Mouse (Mus musculus): ENCODE data around the gene Adar.

Gene Adar

GRCm38 (mm10) chr3:89730350-89731331 lies 15.8 kb downstream of the Adar start:
- DNase-seq (ENCODE audit: low read depth, low spot score), result peak; percentile 61

GRCm38 (mm10) chr3:89732091-89732490 lies 17.3 kb downstream of the Adar start:
- DNase-seq (ENCODE audit: low read depth, low spot score), result no peak

GRCm38 (mm10) chr3:89738509-89738908 lies 23.7 kb downstream of the Adar start:
- DNase-seq (ENCODE audit: low read depth, low spot score), result no peak

- DNase-seq (ENCODE audit: low read depth, low spot score), result no peak
Observed at GRCm38 (mm10) chr3:89752307-89752706, 37.5 kb downstream of the Adar start.

- DNase-seq (ENCODE audit: low read depth, low spot score), result no peak
Observed at GRCm38 (mm10) chr3:89755283-89755682, 40.5 kb downstream of the Adar start.

GRCm38 (mm10) chr3:89757851-89758250 lies 43.0 kb downstream of the Adar start:
- no peak for DNase-seq (ENCODE audit: low read depth, low spot score)

GRCm38 (mm10) chr3:89759786-89760185 lies 45.0 kb downstream of the Adar start:
- no peak for DNase-seq (ENCODE audit: low read depth, low spot score)

- peak; percentile 90 for DNase-seq (ENCODE audit: low read depth, low spot score)
Observed at GRCm38 (mm10) chr3:89764119-89764724, 49.4 kb downstream of the Adar start, which contains the start of gene Chrnb2. Chrnb2 (minus strand) TSS chr3:89764632.

- no peak for DNase-seq (ENCODE audit: low read depth, low spot score)
Observed at GRCm38 (mm10) chr3:89769584-89769983, 54.8 kb downstream of the Adar start.

GRCm38 (mm10) chr3:89770425-89771002 lies 55.7 kb downstream of the Adar start:
- DNase-seq (ENCODE audit: low read depth, low spot score), result no peak

- peak; percentile 94 for DNase-seq (ENCODE audit: low read depth, low spot score)
Observed at GRCm38 (mm10) chr3:89772588-89772967, 57.8 kb downstream of the Adar start.

GRCm38 (mm10) chr3:89772968-89773709 lies 58.3 kb downstream of the Adar start, which contains the start of gene Ube2q1:
Ube2q1 (plus strand) TSS chr3:89773616.
- peak; percentile 90 for DNase-seq (ENCODE audit: low read depth, low spot score)

- no peak for DNase-seq (ENCODE audit: low read depth, low spot score)
Observed at GRCm38 (mm10) chr3:89773740-89774211, 59.0 kb downstream of the Adar start.

- DNase-seq (ENCODE audit: low read depth, low spot score), result no peak
Observed at GRCm38 (mm10) chr3:89774236-89774960, 59.6 kb downstream of the Adar start.

GRCm38 (mm10) chr3:89776001-89776400 lies 61.2 kb downstream of the Adar start:
- DNase-seq (ENCODE audit: low read depth, low spot score), result no peak

- no peak for DNase-seq (ENCODE audit: low read depth, low spot score)
Observed at GRCm38 (mm10) chr3:89780102-89780501, 65.3 kb downstream of the Adar start.

GRCm38 (mm10) chr3:89781640-89782039 lies 66.8 kb downstream of the Adar start:
- no peak for DNase-seq (ENCODE audit: low read depth, low spot score)

GRCm38 (mm10) chr3:89784991-89785753 lies 70.3 kb downstream of the Adar start:
- DNase-seq (ENCODE audit: low read depth, low spot score), result peak; percentile 44

- no peak for DNase-seq (ENCODE audit: low read depth, low spot score)
Observed at GRCm38 (mm10) chr3:89786275-89786674, 71.5 kb downstream of the Adar start.

Data from forelimb bud, embryonic 11.5 days (tissue).